Mouse (Mus musculus): ENCODE data around the gene Olfr1441. TPM values are rescaled to one million over a fixed set of nuclear protein-coding genes. Genes with fewer than 3 reads are reported as not detected.

Olfr1441 gene
- polyA plus RNA-seq (2012; ENCODE audit: insufficient read depth, insufficient read length, missing spikeins), result not detected in 2 replicates

GRCm38 (mm10) chr19:12417361-12417760, at the start of gene Olfr1441:
Olfr1441 (plus strand) TSS chr19:12417433.
- H3K4me3 ChIP-seq (ENCODE audit: insufficient read depth, low read length), result no peak within 1 kb of the TSS
- H3K4me1 ChIP-seq (ENCODE audit: control insufficient read depth, insufficient read depth, low read length), result no peaks in the 10 kb centered on the region
- no peak for TF ChIP-seq POLR2A (IDR thresholded peaks at IDR 0.05; ENCODE audit: borderline replicate concordance, low read depth, low read length)
- TF ChIP-seq CTCF (IDR thresholded peaks at IDR 0.05; ENCODE audit: low read depth, low read length), result no peak
- no peak within 1 kb of the TSS for H3K27ac ChIP-seq (ENCODE audit: insufficient read depth, low read depth, low read length)

- TF ChIP-seq CTCF (IDR thresholded peaks at IDR 0.05; ENCODE audit: low read depth, low read length) (no peak), POLR2A (IDR thresholded peaks at IDR 0.05; ENCODE audit: borderline replicate concordance, low read depth, low read length) (no peak)
Observed at GRCm38 (mm10) chr19:12373004-12373403, 44.2 kb upstream of the Olfr1441 start.

GRCm38 (mm10) chr19:12374465-12375025, 42.7 kb upstream of the Olfr1441 start:
- H3K4me1 ChIP-seq (ENCODE audit: control insufficient read depth, insufficient read depth, low read length), result no peaks in the 10 kb centered on the region
- no peak overlapping the region for H3K4me3 ChIP-seq (ENCODE audit: insufficient read depth, low read length)
- H3K27ac ChIP-seq (ENCODE audit: insufficient read depth, low read depth, low read length), result no peak overlapping the region
- TF ChIP-seq POLR2A (IDR thresholded peaks at IDR 0.05; ENCODE audit: borderline replicate concordance, low read depth, low read length), result no peak
- TF ChIP-seq CTCF (IDR thresholded peaks at IDR 0.05; ENCODE audit: low read depth, low read length), result no peak

More at GRCm38 (mm10) chr19:12373004-12373403, 44.2 kb upstream of the Olfr1441 start:
- H3K4me3 ChIP-seq (ENCODE audit: insufficient read depth, low read length), result no peak overlapping the region
- H3K27ac ChIP-seq (ENCODE audit: insufficient read depth, low read depth, low read length), result no peak overlapping the region
- H3K4me1 ChIP-seq (ENCODE audit: control insufficient read depth, insufficient read depth, low read length), result no peaks in the 10 kb centered on the region

GRCm38 (mm10) chr19:12386979-12387378, 30.3 kb upstream of the Olfr1441 start, which contains the start of gene Olfr1440:
Olfr1440 (plus strand) TSS chr19:12387279.
- no peak within 1 kb of the TSS for H3K4me3 ChIP-seq (ENCODE audit: insufficient read depth, low read length)
- H3K27ac ChIP-seq (ENCODE audit: insufficient read depth, low read depth, low read length), result no peak within 1 kb of the TSS
- no peak for TF ChIP-seq POLR2A (IDR thresholded peaks at IDR 0.05; ENCODE audit: borderline replicate concordance, low read depth, low read length)
- no peak for TF ChIP-seq CTCF (IDR thresholded peaks at IDR 0.05; ENCODE audit: low read depth, low read length)

GRCm38 (mm10) chr19:12413737-12414136, 3.5 kb upstream of the Olfr1441 start:
- H3K4me3 ChIP-seq (ENCODE audit: insufficient read depth, low read length), result no peak overlapping the region
- TF ChIP-seq CTCF (IDR thresholded peaks at IDR 0.05; ENCODE audit: low read depth, low read length), result no peak
- TF ChIP-seq POLR2A (IDR thresholded peaks at IDR 0.05; ENCODE audit: borderline replicate concordance, low read depth, low read length), result no peak
- no peaks in the 10 kb centered on the region for H3K4me1 ChIP-seq (ENCODE audit: control insufficient read depth, insufficient read depth, low read length)
- no peak overlapping the region for H3K27ac ChIP-seq (ENCODE audit: insufficient read depth, low read depth, low read length)

More at GRCm38 (mm10) chr19:12386979-12387378, 30.3 kb upstream of the Olfr1441 start, which contains the start of gene Olfr1440:
- no peaks in the 10 kb centered on the region for H3K4me1 ChIP-seq (ENCODE audit: control insufficient read depth, insufficient read depth, low read length)

- TF ChIP-seq POLR2A (IDR thresholded peaks at IDR 0.05; ENCODE audit: borderline replicate concordance, low read depth, low read length) (no peak), CTCF (IDR thresholded peaks at IDR 0.05; ENCODE audit: low read depth, low read length) (no peak)
- H3K4me1 ChIP-seq (ENCODE audit: control insufficient read depth, insufficient read depth, low read length), result no peaks in the 10 kb centered on the region
Observed at GRCm38 (mm10) chr19:12418312-12418711, 1.1 kb downstream of the Olfr1441 start.

GRCm38 (mm10) chr19:12420555-12420954, 3.3 kb downstream of the Olfr1441 start:
- Histone ChIP-seq H3K27ac (ENCODE audit: insufficient read depth, low read depth, low read length) (no peak overlapping the region), H3K4me3 (ENCODE audit: insufficient read depth, low read length) (no peak overlapping the region), H3K4me1 (ENCODE audit: control insufficient read depth, insufficient read depth, low read length) (no peaks in the 10 kb centered on the region)
- TF ChIP-seq CTCF (IDR thresholded peaks at IDR 0.05; ENCODE audit: low read depth, low read length) (no peak), POLR2A (IDR thresholded peaks at IDR 0.05; ENCODE audit: borderline replicate concordance, low read depth, low read length) (no peak)

More at GRCm38 (mm10) chr19:12418312-12418711, 1.1 kb downstream of the Olfr1441 start:
- H3K4me3 ChIP-seq (ENCODE audit: insufficient read depth, low read length), result no peak overlapping the region
- no peak overlapping the region for H3K27ac ChIP-seq (ENCODE audit: insufficient read depth, low read depth, low read length)

- TF ChIP-seq CTCF (IDR thresholded peaks at IDR 0.05; ENCODE audit: low read depth, low read length) (no peak), POLR2A (IDR thresholded peaks at IDR 0.05; ENCODE audit: borderline replicate concordance, low read depth, low read length) (no peak)
- Histone ChIP-seq H3K27ac (ENCODE audit: insufficient read depth, low read depth, low read length) (no peak overlapping the region), H3K4me1 (ENCODE audit: control insufficient read depth, insufficient read depth, low read length) (no peaks in the 10 kb centered on the region), H3K4me3 (ENCODE audit: insufficient read depth, low read length) (no peak overlapping the region)
Observed at GRCm38 (mm10) chr19:12421680-12422079, 4.4 kb downstream of the Olfr1441 start.

- H3K4me1 ChIP-seq (ENCODE audit: control insufficient read depth, insufficient read depth, low read length), result peaks cover 13% of the 10 kb centered on the region
- H3K4me3 ChIP-seq (ENCODE audit: insufficient read depth, low read length), result no peak overlapping the region
- H3K27ac ChIP-seq (ENCODE audit: insufficient read depth, low read depth, low read length), result no peak overlapping the region
- TF ChIP-seq CTCF (IDR thresholded peaks at IDR 0.05; ENCODE audit: low read depth, low read length), result no peak
- TF ChIP-seq POLR2A (IDR thresholded peaks at IDR 0.05; ENCODE audit: borderline replicate concordance, low read depth, low read length), result no peak
Observed at GRCm38 (mm10) chr19:12427101-12427500, 9.9 kb downstream of the Olfr1441 start.

- Histone ChIP-seq H3K4me1 (ENCODE audit: control insufficient read depth, insufficient read depth, low read length) (peaks cover 13% of the 10 kb centered on the region), H3K27ac (ENCODE audit: insufficient read depth, low read depth, low read length) (no peak within 1 kb of the TSS), H3K4me3 (ENCODE audit: insufficient read depth, low read length) (no peak within 1 kb of the TSS)
- no peak for TF ChIP-seq CTCF (IDR thresholded peaks at IDR 0.05; ENCODE audit: low read depth, low read length)
- TF ChIP-seq POLR2A (IDR thresholded peaks at IDR 0.05; ENCODE audit: borderline replicate concordance, low read depth, low read length), result no peak
Observed at GRCm38 (mm10) chr19:12427605-12428004, 10.4 kb downstream of the Olfr1441 start, which contains the start of gene Pfpl. Pfpl (plus strand) TSS chr19:12427905.
